Mouse (Mus musculus) layer of hippocampus, adult 18-20 months (tissue): ENCODE data around the gene C1ql4. TPM values are rescaled to one million over a fixed set of nuclear protein-coding genes. Genes with fewer than 3 reads are reported as not detected.

ENCODE experiments used
- DNase-seq, 2 experiments: peaks; one replicate each; pipeline ENCODE4 v3.0.0; 2022; ENCODE audit warnings: low spot score in 2 of 2
- total RNA-seq, 2 experiments: library from RNA; stranded (reverse); gene quantifications; 2 replicates each; pipeline ENCODE4 v1.2.3; 2021

C1ql4 gene
- total RNA-seq, 2 experiments from 2014 or later = not detected

- peak in 1 of 2 experiments; percentile 37 for DNase-seq
Observed at GRCm38 (mm10) chr15:99099139-99099556, 11.5 kb upstream of the C1ql4 start.

- no peak for DNase-seq
Observed at GRCm38 (mm10) chr15:99098493-99098861, 10.9 kb upstream of the C1ql4 start.

- DNase-seq = no peak
Observed at GRCm38 (mm10) chr15:99097840-99098492, 10.3 kb upstream of the C1ql4 start.

- no peak for DNase-seq
Observed at GRCm38 (mm10) chr15:99096831-99097500, 9.3 kb upstream of the C1ql4 start.

GRCm38 (mm10) chr15:99096061-99096793 is 8.6 kb upstream of the C1ql4 start:
- no peak for DNase-seq

- DNase-seq = no peak
Observed at GRCm38 (mm10) chr15:99095356-99095755, 7.7 kb upstream of the C1ql4 start.

GRCm38 (mm10) chr15:99094631-99095270 is 7.1 kb upstream of the C1ql4 start:
- DNase-seq = peak in 1 of 2 experiments; percentile 19

- DNase-seq = peak in 1 of 2 experiments; percentile 15
Observed at GRCm38 (mm10) chr15:99093291-99094258, 6.0 kb upstream of the C1ql4 start.

GRCm38 (mm10) chr15:99092870-99093269 is 5.3 kb upstream of the C1ql4 start, which contains the start of gene Dnajc22:
Gene Dnajc22, plus strand, starts transcription at chr15:99093170.
- no peak for DNase-seq

- no peak for DNase-seq
Observed at GRCm38 (mm10) chr15:99089069-99089468, 1.5 kb upstream of the C1ql4 start.

GRCm38 (mm10) chr15:99088292-99088691 is 675 bp upstream of the C1ql4 start:
- peak in 1 of 2 experiments; percentile 47 for DNase-seq

GRCm38 (mm10) chr15:99085997-99086396 is 1.6 kb downstream of the C1ql4 start:
- DNase-seq = no peak

- no peak for DNase-seq
Observed at GRCm38 (mm10) chr15:99084618-99085017, 3.0 kb downstream of the C1ql4 start.

GRCm38 (mm10) chr15:99083867-99084557 is 3.6 kb downstream of the C1ql4 start:
- DNase-seq = no peak

GRCm38 (mm10) chr15:99083258-99083657 is 4.4 kb downstream of the C1ql4 start:
- DNase-seq = peak in 1 of 2 experiments; percentile 67

GRCm38 (mm10) chr15:99082840-99083239 is 4.8 kb downstream of the C1ql4 start:
- no peak for DNase-seq

GRCm38 (mm10) chr15:99082322-99082721 is 5.3 kb downstream of the C1ql4 start:
- no peak for DNase-seq

GRCm38 (mm10) chr15:99079804-99080203 is 7.8 kb downstream of the C1ql4 start:
- no peak for DNase-seq

- DNase-seq = no peak
Observed at GRCm38 (mm10) chr15:99078181-99078910, 9.3 kb downstream of the C1ql4 start.
